Mouse (Mus musculus) embryonic fibroblast, embryonic 13.5 days (primary cell): Measurements from ENCODE around the gene Gm9958. TPM values are rescaled to one million over a fixed set of nuclear protein-coding genes. Genes with fewer than 3 reads are reported as not detected.

Experiments used
- H3K27ac ChIP-seq: 2 replicates; pipeline ENCODE4 v1.5.1; 2012; ENCODE audit warnings: low read length, control low read depth, inconsistent platforms; ENCODE audit not compliant: insufficient read depth
- H3K4me1 ChIP-seq: 2 replicates; pipeline ENCODE4 v1.6.1; 2011; ENCODE audit warnings: low read length; ENCODE audit not compliant: control insufficient read depth, insufficient read depth
- H3K4me3 ChIP-seq: 2 replicates; pipeline ENCODE4 v1.5.1; 2011; ENCODE audit warnings: mild to moderate bottlenecking, control low read depth, low read length; ENCODE audit not compliant: insufficient read depth
- CTCF ChIP-seq: IDR thresholded peaks from 2 replicates; pipeline ENCODE4 v1.5.1; 2011; ENCODE audit warnings: mild to moderate bottlenecking, control low read depth, low read length, moderate library complexity, borderline replicate concordance; ENCODE audit not compliant: insufficient read depth
- POLR2A ChIP-seq: IDR thresholded peaks from 2 replicates; pipeline ENCODE4 v1.6.1; 2011; ENCODE audit warnings: low read depth, mild to moderate bottlenecking, control low read depth, low read length, moderate library complexity
- polyA plus RNA-seq: library from polyadenylated mRNA; stranded (reverse); fragments of >200 nt; gene quantifications from 2 replicates; pipeline ENCODE4 v1.2.4, GENCODE M21; 2011; ENCODE audit warnings: low read depth; ENCODE audit not compliant: missing spikeins, insufficient read length

Gm9958 gene
- polyA plus RNA-seq, result 0.90 and 1.1 TPM in 2 replicates

DNA sequence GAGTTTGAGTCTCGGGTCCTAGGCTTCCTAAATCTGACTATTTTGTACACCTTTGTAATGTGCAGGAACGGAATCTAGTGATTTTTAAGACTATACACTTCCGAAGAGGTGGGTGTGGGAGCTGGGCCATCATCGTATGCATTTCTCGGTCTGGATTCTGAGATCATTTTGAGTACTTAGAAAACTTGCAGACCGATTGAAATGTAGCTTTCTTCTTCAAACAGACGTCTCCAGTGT, at the start of gene Gm9958:
Gene Gm9958, plus strand, starts transcription at position 138 of the 237 bp plus-strand sequence.
- Histone ChIP-seq H3K27ac (peak within 1 kb of the TSS; percentile 98), H3K4me1 (no peaks in the 10 kb centered on the region; the same call in 1 of the 2 replicates), H3K4me3 (peak within 1 kb of the TSS; percentile 99)
- TF ChIP-seq CTCF (no peak), POLR2A (no peak)

- no peak for TF ChIP-seq POLR2A
- TF ChIP-seq CTCF, result no peak
- no peak overlapping the region for H3K4me3 ChIP-seq
- H3K4me1 ChIP-seq, result no peaks in the 10 kb centered on the region
- no peak overlapping the region for H3K27ac ChIP-seq
Measured at GRCm38 (mm10) chr5:90331071-90331470, 35.9 kb upstream of the Gm9958 start.

- TF ChIP-seq CTCF (no peak), POLR2A (no peak)
- Histone ChIP-seq H3K27ac (no peak overlapping the region), H3K4me3 (no peak overlapping the region), H3K4me1 (no peaks in the 10 kb centered on the region)
Measured at GRCm38 (mm10) chr5:90332478-90332877, 34.5 kb upstream of the Gm9958 start.

GRCm38 (mm10) chr5:90338177-90339091, 28.6 kb upstream of the Gm9958 start:
- Histone ChIP-seq H3K4me1 (no peaks in the 10 kb centered on the region), H3K27ac (no peak overlapping the region), H3K4me3 (no peak overlapping the region)
- TF ChIP-seq CTCF, result no peak

- no peak overlapping the region for H3K27ac ChIP-seq
- H3K4me3 ChIP-seq, result peak overlapping the region; percentile 28
- TF ChIP-seq CTCF, result no peak
- H3K4me1 ChIP-seq, result no peaks in the 10 kb centered on the region
Measured at GRCm38 (mm10) chr5:90339129-90339952, 27.7 kb upstream of the Gm9958 start.

DNA sequence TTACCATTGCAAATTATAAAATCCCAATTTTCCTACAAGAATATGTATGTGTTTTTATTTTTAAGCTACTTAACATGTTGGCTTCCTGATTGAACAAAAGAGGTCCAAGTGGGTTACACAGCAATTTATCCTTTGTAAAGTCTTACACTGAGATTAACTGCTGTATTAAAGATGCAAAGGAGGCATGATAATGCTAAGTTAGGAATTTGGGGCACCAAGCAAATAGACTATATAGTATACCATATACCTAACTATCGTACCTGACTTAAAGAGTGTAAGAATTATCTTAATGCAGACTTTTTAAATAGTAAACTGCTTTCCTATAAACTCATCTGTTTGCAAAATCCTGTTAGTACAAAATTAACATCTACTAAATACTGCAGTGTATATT, 27.1 kb upstream of the Gm9958 start:
- TF ChIP-seq CTCF (no peak), POLR2A (no peak)
- H3K4me3 ChIP-seq, result no peak overlapping the region
- H3K4me1 ChIP-seq, result no peaks in the 10 kb centered on the region
- no peak overlapping the region for H3K27ac ChIP-seq

DNA sequence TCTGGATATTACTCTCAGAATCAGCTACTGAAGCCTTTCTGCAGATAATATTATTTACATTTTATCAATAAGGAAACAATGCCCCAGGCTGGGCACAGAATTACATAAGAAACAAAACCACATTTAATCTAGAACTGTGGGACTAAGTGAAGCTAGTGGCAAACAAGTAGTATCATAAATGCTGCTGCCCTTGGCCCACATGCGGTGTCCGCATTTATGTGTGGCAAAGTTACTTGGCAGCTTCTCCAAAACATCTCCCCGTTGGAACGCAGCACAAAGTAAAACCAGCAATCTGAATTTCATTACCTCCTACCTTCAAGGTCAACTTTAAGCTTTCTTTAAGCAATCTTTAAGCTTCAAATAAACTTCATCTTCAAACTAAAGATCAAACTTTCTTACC, 26.2 kb upstream of the Gm9958 start:
- no peak overlapping the region for H3K4me3 ChIP-seq
- TF ChIP-seq POLR2A, result no peak
- no peak for TF ChIP-seq CTCF
- no peaks in the 10 kb centered on the region for H3K4me1 ChIP-seq
- no peak overlapping the region for H3K27ac ChIP-seq

- no peak overlapping the region for H3K4me3 ChIP-seq
- no peaks in the 10 kb centered on the region; the same call in 1 of the 2 replicates for H3K4me1 ChIP-seq
- no peak overlapping the region for H3K27ac ChIP-seq
- TF ChIP-seq CTCF, result no peak
- no peak for TF ChIP-seq POLR2A
Measured at GRCm38 (mm10) chr5:90346877-90347276, 20.1 kb upstream of the Gm9958 start.

- H3K4me1 ChIP-seq, result no peaks in the 10 kb centered on the region; the same call in 1 of the 2 replicates
- TF ChIP-seq POLR2A, result no peak
- TF ChIP-seq CTCF, result no peak
- H3K27ac ChIP-seq, result no peak overlapping the region
- H3K4me3 ChIP-seq, result no peak overlapping the region
Measured at GRCm38 (mm10) chr5:90353552-90354317, 13.3 kb upstream of the Gm9958 start.
